Mouse (Mus musculus): Measurements from ENCODE around the gene Nudt8.
"Not testable (repeated sequence)": the region's sequence is repeated elsewhere in the genome, so short reads cannot be mapped to it uniquely, and the experiment has no call there.

The Nudt8 gene

DNA sequence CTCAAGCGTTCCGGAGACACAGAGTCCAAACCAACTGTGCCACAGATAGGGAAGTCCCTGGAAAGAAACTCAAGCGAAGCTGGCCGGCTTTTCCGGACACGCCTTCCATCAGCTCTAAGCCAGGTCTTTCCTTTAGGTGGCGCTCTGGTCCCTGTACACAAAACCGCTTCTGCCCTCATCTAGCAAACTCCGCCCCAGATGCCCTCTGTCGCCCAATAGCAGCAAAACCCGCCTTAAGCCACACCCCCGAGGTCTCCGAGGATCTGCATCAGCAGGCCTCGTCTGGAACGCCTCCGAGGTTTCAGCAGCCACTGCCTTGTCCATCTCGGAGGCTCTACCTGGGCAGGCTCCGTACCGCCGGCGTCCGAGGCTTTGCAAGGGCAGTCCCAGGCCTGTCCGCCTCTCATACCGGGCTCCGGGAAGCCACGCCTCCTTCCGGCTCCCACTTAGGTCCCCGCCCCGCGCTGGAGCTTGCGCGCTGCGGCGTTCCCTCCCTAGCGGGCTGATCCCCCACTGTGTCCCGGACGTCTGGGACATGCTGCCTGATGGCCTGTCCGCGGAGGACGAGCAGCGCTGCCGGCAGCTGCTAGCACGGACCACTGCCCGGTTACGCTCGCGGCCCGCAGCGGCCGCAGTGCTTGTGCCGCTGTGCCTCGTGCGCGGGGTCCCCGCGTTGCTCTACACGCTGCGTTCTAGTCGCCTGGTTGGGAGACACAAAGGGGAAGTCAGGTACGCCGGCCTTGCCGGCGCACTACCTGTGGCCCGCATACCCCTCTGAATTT, at the start of gene Nudt8, which contains the start of gene Gm49405:
Gene Nudt8, plus strand, starts transcription at position 462 of the 782 bp plus-strand sequence.
Gene Gm49405, plus strand, starts transcription at position 508 of the 782 bp plus-strand sequence.
- peak; percentile 99 for DNase-seq (ENCODE audit: low spot score)

DNA sequence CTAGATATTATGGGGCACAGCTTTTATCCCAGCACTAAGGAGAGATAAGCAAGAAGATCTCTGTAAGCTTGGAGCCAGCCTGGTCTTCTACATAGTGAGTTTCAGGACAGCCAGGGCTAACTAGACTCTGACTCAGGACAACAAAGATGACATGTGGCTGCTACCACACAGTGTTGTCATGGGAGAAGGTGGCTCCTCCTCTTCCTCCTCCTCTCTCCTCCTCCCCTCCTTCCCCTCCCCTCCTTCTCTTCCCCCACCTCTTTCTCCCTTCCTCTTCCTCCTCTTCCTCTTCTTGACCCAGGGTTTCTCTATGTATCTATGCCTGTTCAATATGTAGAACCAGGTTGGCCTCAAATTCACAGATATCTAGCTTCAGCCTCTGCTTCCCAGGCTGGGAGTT, 48.9 kb upstream of the Nudt8 start:
- DNase-seq (ENCODE audit: low spot score) = no peak

DNA sequence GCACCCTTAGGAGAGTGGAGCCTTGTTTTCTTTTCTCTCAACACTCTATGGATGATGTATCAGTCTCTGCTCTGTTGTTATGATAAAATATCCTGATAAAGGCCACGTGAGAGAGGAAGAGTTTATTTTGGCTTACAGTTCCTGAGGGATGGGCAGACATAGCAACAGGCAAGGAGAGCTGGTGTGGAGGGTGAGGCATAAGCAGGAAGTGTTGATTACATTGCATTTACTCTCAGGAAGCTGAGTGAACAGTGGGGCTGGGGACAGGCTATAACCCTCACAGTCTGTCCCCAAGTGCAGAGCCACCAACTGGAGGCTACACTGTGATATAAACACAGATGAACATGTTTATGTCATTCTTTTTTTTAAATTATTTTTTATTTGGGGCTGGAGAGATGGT, 48.3 kb upstream of the Nudt8 start:
- DNase-seq (ENCODE audit: low spot score) = no peak

DNA sequence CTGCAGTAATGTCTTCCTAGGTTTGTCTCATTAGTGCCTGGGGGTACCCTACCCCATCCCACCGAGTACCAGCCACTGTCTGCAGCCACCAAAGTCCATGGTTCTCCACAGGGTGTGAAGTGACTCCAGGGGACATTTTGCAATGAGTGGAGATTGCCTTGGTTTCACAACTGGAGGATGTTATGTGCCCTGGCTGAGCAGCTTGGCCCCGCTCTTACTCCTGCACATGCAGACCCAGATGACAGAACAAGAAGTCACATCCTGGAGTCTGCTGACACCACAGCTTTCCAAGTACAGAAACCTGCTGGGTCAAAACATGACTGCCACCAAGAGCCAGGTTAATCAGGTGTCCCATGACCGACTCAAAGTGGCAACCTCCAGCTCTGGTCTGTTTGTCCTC, 45.3 kb upstream of the Nudt8 start:
- no peak for DNase-seq (ENCODE audit: low spot score)

GRCm38 (mm10) chr19:3955804-3956203, 44.6 kb upstream of the Nudt8 start:
- DNase-seq (ENCODE audit: low spot score) = peak; percentile 91

DNA sequence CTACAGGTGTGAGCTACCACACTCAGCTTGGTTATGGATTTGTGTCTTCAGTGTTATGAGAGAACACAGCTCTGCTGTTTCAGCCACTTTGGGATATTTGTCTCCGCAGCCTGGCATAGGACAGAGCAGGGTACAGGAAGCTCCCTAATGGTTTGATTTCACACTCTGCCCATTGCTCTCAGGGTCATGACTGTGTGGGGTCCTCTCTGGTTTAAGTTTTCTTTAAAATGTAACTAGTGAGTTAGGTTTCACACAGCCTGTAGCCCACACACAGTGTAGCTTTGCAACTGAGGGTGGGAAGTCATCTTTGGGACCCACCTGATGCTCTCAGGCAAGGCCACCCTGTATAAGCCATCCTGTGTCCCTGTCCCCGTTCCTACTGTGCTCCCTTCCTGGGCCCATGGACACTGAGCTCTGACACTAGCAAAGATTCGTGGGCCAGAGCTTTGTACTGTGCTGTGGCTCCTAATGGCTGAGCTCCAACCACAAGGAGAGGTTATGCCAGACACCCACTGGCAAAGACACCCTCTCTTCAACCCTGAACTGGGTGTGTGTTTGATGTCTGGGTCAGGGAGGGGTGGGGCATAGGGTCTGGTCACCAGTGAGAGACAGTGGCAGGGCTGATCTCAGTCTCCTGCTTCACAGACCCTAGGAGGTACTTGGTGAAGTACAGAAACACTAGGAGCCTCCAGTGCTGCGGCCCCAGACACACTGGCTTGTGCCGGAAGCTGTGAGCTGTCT, 42.9 kb upstream of the Nudt8 start:
- DNase-seq (ENCODE audit: low spot score) = not testable (repeated sequence)

DNA sequence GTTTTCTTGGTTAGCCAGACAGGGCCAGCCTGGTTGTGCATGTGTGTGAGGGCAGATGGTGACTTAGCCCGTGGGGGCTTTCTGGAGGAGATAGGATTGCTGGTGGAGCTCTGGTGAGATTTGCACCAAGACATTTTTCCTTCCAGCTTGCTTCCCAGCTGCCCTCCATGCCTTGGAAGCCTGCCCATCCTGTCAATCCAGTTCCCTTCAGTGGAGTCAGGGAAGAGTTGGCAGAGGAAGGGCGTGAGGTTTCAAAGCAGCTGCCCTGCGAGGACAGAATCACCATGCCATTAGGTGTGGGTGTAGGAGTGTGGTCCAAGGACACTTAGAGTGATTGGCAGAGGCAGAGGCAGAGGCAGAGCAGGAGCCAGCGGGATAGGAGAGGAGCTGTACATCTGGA, 41.9 kb upstream of the Nudt8 start, which contains the start of gene Aldh3b3:
Gene Aldh3b3, plus strand, starts transcription at position 176 of the 400 bp plus-strand sequence.
- no peak for DNase-seq (ENCODE audit: low spot score)

DNA sequence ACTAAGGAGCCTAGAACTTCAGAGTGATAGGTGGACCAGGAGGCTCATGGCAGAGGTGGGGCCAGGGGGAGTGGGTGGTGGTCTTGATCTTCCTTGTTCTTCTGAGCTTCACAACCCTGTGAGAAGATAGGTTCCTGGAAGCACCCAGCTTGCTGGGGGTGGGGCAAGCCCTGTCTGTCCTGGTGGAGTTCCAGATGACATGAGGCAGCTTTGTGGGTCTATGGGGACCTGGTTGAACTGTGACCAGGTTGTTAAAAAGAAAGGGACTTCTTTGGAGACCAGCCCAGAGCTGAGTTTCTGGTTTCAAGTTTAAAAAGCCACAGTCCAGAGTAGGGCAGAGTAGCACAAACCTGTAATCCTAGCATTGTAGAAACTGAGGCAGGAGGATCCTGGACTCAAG, 41.4 kb upstream of the Nudt8 start:
- DNase-seq (ENCODE audit: low spot score) = no peak

DNA sequence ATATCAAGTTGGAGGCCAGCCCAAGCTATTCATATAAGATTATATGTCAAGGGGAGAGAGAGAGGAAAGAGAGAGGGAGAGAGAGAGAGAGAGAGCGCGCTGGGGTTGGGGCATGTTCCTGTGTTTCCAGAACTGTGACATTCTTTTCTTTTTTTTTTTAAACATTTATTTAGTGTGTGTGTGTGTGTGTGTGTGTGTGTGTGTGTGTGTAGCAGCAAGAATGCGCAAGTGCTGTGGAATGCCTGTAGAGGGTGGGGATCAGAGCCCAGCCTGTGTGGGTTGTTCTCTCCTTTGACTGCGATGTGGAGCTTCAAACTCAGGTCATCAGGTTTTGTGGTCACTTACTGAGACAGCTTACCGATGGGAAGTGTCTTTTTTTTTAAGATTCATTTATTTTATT, 40.2 kb upstream of the Nudt8 start:
- DNase-seq (ENCODE audit: low spot score) = no peak

GRCm38 (mm10) chr19:3961805-3962204, 38.6 kb upstream of the Nudt8 start:
- DNase-seq (ENCODE audit: low spot score) = not testable (repeated sequence)

GRCm38 (mm10) chr19:3962469-3962868, 37.9 kb upstream of the Nudt8 start:
- no peak for DNase-seq (ENCODE audit: low spot score)

DNA sequence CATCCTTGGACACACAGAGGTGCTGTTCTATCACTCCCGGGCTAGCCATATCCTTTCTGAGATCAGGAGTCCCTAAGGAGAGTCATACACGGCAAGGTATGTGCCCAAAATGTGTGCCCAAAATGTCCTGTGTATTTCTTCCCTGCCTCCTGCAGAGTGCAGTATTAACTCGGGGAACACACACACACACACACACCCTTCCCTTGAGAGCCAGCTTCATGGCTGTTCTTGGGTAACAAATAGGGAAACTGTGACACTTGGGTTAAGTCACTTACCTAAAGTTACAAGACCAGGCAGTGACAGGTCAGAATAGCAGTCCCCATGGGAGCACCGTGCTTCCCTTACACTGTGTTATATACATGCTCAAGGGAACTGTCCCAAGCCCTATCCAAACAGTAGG, 36.4 kb upstream of the Nudt8 start:
- DNase-seq (ENCODE audit: low spot score) = no peak

DNA sequence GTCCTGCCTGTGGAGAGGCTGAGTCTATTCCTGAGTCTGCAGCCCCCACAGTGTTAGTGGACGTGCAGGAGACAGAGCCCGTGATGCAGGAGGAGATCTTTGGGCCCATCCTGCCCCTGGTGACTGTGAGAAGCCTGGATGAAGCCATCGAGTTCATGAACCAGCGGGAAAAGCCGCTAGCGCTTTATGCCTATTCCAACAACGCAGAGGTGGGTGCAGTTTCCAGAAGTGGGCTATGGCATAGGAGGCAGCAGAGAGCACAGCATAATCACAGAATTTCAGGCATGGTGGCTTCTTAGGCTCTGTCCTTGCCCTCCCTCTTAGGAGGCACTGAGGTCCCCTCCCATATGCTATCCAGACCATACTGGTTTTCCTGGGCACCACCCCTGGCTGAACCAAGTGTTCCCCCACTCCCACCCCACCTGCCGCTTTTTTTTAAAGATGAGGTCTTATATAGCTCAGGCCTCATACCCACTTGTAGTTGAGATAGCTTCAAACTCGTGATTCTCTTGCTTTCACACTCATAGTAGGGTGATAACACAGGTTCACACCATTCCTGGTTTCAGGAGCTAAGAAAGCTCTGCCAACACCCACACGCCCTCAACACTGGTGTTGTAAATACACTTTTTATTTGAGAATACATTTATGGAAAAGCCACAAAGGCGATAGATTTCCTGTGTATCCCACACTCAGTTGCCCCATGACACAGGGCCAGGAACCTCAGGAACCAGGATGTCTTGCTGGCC, 33.9 kb upstream of the Nudt8 start:
- DNase-seq (ENCODE audit: low spot score) = no peak

DNA sequence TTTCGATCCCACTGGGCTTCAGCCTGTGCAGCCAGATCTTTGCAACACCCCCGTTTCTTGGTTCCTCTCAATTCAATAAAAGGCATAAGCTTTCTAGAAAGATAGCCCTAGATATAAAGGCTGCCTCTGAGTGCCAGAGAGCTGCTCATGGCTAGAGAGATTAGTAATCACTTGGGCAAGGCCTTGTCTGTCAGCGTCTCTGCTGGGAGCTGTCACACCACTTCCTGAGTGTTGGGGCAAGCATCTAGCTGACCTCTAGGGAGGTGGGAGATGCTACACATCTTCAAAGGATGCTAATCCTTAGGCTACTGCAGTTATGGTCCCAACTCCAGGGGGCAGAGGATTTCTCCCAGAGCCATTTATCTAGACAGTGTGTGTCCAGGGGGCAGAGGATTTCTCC, 33.1 kb upstream of the Nudt8 start:
- no peak for DNase-seq (ENCODE audit: low spot score)

DNA sequence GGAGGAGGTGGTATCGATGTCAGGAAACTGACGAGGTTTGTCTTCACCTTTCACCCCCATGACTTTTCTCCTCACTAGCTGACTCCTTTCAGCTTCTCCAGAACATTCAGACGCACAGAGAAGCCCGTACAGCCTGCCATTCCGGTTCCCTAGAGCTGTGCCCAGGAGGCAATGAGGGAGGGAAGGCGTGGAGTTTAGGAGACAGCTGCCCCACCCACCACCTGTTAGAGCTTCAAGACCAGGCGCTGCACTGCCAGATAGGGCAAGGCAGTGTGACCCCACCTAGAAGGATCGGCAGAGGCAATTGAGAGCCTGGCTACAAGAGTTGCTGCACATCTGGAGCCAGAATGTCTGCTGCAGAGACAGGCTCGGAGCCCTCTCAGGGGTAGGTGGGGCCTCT, 28.2 kb upstream of the Nudt8 start, which contains the start of gene Aldh3b2:
Gene Aldh3b2, plus strand, starts transcription at position 100 of the 400 bp plus-strand sequence.
- no peak for DNase-seq (ENCODE audit: low spot score)

DNA sequence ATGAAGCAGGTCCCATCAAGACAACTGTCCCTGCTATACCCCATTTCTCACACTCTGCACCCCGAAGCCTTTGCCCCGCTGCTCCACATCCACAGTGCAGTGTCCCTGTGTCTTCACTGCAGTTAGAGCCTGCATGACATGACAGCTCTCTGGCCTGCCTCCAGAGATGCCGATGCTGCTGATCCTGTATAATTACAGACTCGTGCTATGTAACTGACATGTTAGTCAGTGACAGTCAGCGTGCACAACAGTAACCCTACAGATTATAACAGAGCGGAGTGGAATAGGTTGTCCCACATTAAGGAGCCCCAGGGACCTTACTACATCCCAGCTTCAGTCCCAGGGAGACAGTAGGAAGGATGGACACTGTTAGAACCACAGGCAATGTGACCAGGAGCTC, 25.8 kb upstream of the Nudt8 start:
- DNase-seq (ENCODE audit: low spot score) = not testable (repeated sequence)

- no peak for DNase-seq (ENCODE audit: low spot score)
Measured at GRCm38 (mm10) chr19:3975866-3976265, 24.5 kb upstream of the Nudt8 start.

DNA sequence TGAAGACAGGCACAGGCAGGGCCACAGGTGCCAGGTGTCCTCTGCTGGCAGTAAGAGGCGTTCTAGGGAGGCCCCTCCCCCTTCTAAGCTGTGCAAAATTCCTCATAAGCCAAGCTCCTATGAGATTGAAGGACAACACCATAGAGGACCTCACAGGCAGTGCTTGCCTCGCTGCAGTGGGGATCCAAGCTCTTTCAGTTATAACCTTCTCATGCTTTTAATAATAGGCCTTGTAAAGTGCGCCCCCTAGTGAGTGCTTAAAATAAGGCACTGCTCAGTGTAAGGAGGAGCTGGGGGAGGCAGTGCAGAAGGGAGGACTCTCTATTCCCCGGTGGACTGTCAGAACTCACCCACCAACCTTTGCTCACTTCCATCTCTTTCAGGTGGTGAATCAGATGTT, 20.1 kb upstream of the Nudt8 start:
- DNase-seq (ENCODE audit: low spot score) = peak; percentile 70

GRCm38 (mm10) chr19:3980917-3981316, 19.5 kb upstream of the Nudt8 start:
- DNase-seq (ENCODE audit: low spot score) = no peak

GRCm38 (mm10) chr19:3983527-3984200, 16.7 kb upstream of the Nudt8 start:
- no peak for DNase-seq (ENCODE audit: low spot score)

GRCm38 (mm10) chr19:3985261-3985681, 15.1 kb upstream of the Nudt8 start:
- peak; percentile 47 for DNase-seq (ENCODE audit: low spot score)

DNA sequence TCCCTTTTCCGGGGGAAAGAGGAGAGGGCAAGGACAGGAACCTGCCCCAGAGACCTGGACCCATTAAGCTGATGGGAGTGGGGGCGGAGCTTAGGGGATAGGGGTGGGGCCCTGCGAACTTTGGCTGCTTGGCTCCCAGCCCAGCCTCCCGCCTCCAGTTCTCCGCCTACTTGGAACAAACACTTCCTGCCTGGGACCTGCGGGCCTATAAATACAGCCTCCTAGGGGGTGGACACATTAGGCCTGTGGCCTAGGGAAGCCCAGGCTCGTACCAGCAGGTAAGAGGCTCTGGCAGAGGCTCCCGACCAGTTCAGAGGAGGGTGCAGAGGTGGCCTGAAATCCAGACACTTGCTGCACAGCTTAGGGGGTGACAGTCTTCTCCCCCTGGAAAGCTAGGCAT, 14.0 kb upstream of the Nudt8 start, which contains the start of gene Acy3:
Gene Acy3, plus strand, starts transcription at position 237 of the 400 bp plus-strand sequence.
- peak; percentile 81 for DNase-seq (ENCODE audit: low spot score)

All from yolk sac, embryonic 10.5 days (tissue).